ENCODE assay signal across 13 mouse cellular contexts in the genomic region with DNA sequence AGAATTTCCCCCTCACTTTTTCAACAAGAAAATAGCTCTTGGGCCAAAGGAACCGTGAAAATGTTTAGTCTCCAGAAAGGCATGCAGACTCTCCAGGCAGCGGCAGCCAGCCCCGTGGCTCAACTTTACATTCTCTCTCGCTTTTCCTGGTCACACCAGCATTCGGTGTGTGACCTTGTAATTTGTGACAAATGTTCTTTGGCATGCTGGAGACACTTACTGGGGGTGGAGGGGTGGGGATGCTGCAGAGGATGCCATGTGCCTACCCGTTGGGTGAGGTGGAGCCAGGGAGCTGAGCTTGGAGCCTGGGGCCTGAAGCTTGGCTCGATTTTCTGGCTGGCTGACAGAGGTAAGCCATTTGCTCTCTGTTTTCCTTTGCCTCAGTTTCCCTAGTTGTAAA. TPM values are rescaled to one million over a fixed set of nuclear protein-coding genes. Genes with fewer than 3 reads are reported as not detected.
DNase-seq lines count a peak whose midpoint lies in the region; ATAC-seq and TF ChIP-seq lines count a peak whose summit lies in the region.
"Had no signal": no experiment of that assay in that cellular context is flagged by ENCODE, and none has a peak within 500 bp of the region (broad histone marks: within the 10 kb centered on the region; RNA-seq: fewer than 3 reads in every experiment).

No protein-coding gene starts in this region.

- no peaks in the 10 kb centered on the region for H3K36me3 ChIP-seq in heart, embryonic 11.5 days (ENCODE audit: control insufficient read depth, insufficient read depth, low read length)
- H3K36me3 ChIP-seq in lung, embryonic 14.5 days (ENCODE audit: insufficient read depth), result no peaks in the 10 kb centered on the region
- H3K36me3 ChIP-seq in embryonic facial prominence, embryonic 10.5 days (replicated peaks), result no peaks in the 10 kb centered on the region
- no peaks in the 10 kb centered on the region for H3K36me3 ChIP-seq in stomach, embryonic 14.5 days (ENCODE audit: control insufficient read depth, insufficient read depth, low read length)

- no peaks in the 10 kb centered on the region for H3K9me3 ChIP-seq in heart, embryonic 11.5 days (replicated peaks; ENCODE audit: control insufficient read depth, low read length)
- H3K9me3 ChIP-seq in lung, embryonic 14.5 days (ENCODE audit: low read depth, low read length), result no peaks in the 10 kb centered on the region
- H3K9me3 ChIP-seq in embryonic facial prominence, embryonic 10.5 days, result no peaks in the 10 kb centered on the region
- H3K9me3 ChIP-seq in stomach, embryonic 14.5 days (ENCODE audit: control insufficient read depth, low read depth, low read length), result no peaks in the 10 kb centered on the region
- H3K9me3 ChIP-seq: forebrain, embryonic 13.5 days had no signal

- no peak for ATAC-seq in heart, embryonic 11.5 days (replicated peaks; ENCODE audit: insufficient number of reproducible peaks, low FRiP score, low TSS enrichment)
- peak; percentile 21; the same call in 1 of the 2 replicates for ATAC-seq in lung, embryonic 14.5 days (ENCODE audit: insufficient read depth)
- ATAC-seq in stomach, embryonic 14.5 days (ENCODE audit: insufficient number of reproducible peaks, insufficient read depth, low FRiP score, low read depth), result no peak
- ATAC-seq: CD4-positive, CD25-positive, alpha-beta regulatory T cell, adult 4 months; forebrain, embryonic 13.5 days had no signal

- 25% methylated on average over 7 of the region's 7 CpGs for WGBS in heart, embryonic 11.5 days (ENCODE audit: insufficient replicate concordance)
- WGBS in lung, embryonic 14.5 days, result 9% methylated on average over 7 of the region's 7 CpGs
- 41% methylated on average over 7 of the region's 7 CpGs for WGBS in embryonic facial prominence, embryonic 10.5 days
- 12% methylated on average over 7 of the region's 7 CpGs for WGBS in stomach, embryonic 14.5 days

- H3K4me1 ChIP-seq in heart, embryonic 11.5 days (ENCODE audit: control insufficient read depth, insufficient read depth, low read length), result peaks cover 12% of the 10 kb centered on the region
- H3K4me1 ChIP-seq in lung, embryonic 14.5 days (ENCODE audit: insufficient read depth), result no peaks in the 10 kb centered on the region
- peaks cover 9% of the 10 kb centered on the region for H3K4me1 ChIP-seq in embryonic facial prominence, embryonic 10.5 days
- 0 out of 2 replicates have a peak, but pooled peaks cover 3% of the 10 kb centered on the region for H3K4me1 ChIP-seq in stomach, embryonic 14.5 days (ENCODE audit: control insufficient read depth, insufficient read depth, low read length)

- H3K4me2 ChIP-seq in heart, embryonic 11.5 days, result peak overlapping the region; percentile 11; the same call in 1 of the 2 replicates
- H3K4me2 ChIP-seq in lung, embryonic 14.5 days, result no peak overlapping the region
- H3K4me2 ChIP-seq in stomach, embryonic 14.5 days (replicated peaks; ENCODE audit: low read depth, low read length), result peak overlapping the region; percentile 19; the same call in 1 of the 2 replicates
- H3K4me2 ChIP-seq: forebrain, embryonic 13.5 days had no signal

- H3K27ac ChIP-seq in heart, embryonic 11.5 days (ENCODE audit: low read depth, low read length), result peak overlapping the region; percentile 66
- peak overlapping the region; percentile 72 for H3K27ac ChIP-seq in lung, embryonic 14.5 days (ENCODE audit: low read depth)
- H3K27ac ChIP-seq in embryonic facial prominence, embryonic 10.5 days (replicated peaks), result peak overlapping the region; percentile 76
- peak overlapping the region; percentile 86 for H3K27ac ChIP-seq in stomach, embryonic 14.5 days (ENCODE audit: low read length)
- H3K27ac ChIP-seq: forebrain, embryonic 13.5 days; macrophage had no signal

- DNase-seq in heart, postnatal 14 days, result no peak
- DNase-seq in lung, embryonic 14.5 days, result peak; percentile 63
- no peak for DNase-seq in lung, adult 18-20 months
- peak; percentile 32 for DNase-seq in embryonic facial prominence, embryonic 10.5 days (ENCODE audit: low spot score)
- no peak for DNase-seq in urinary bladder, postnatal 4 days (ENCODE audit: low spot score in 2 of 2)
- DNase-seq in urinary bladder, postnatal 14 days (ENCODE audit: low spot score), result no peak
- DNase-seq: cerebellum, adult 18-20 months had no signal

- H3K27me3 ChIP-seq in heart, embryonic 11.5 days (ENCODE audit: control insufficient read depth, insufficient read depth, low read length), result no peaks in the 10 kb centered on the region
- H3K27me3 ChIP-seq in lung, embryonic 14.5 days (ENCODE audit: insufficient read depth, low read length), result no peaks in the 10 kb centered on the region
- no peaks in the 10 kb centered on the region for H3K27me3 ChIP-seq in embryonic facial prominence, embryonic 10.5 days (replicated peaks; ENCODE audit: low read depth, poor library complexity, severe bottlenecking)
- no peaks in the 10 kb centered on the region for H3K27me3 ChIP-seq in stomach, embryonic 14.5 days (ENCODE audit: control insufficient read depth, insufficient read depth, low read length)
- H3K27me3 ChIP-seq: forebrain, embryonic 13.5 days had no signal

- H3K4me3 ChIP-seq in heart, embryonic 11.5 days (ENCODE audit: low read depth, low read length), result no peak overlapping the region
- H3K4me3 ChIP-seq in lung, embryonic 14.5 days (ENCODE audit: low read depth, low read length), result no peak overlapping the region
- H3K4me3 ChIP-seq in embryonic facial prominence, embryonic 10.5 days, result no peak overlapping the region
- no peak overlapping the region for H3K4me3 ChIP-seq in stomach, embryonic 14.5 days (ENCODE audit: low read depth, low read length)
- H3K4me3 ChIP-seq: forebrain, embryonic 13.5 days; myocyte had no signal

- intact Hi-C loops in heart, postnatal 14 days (cut with DNase I), result no loop called here

- TF ChIP-seq CTCF in lung, embryonic 14.5 days (IDR thresholded peaks at IDR 0.05; ENCODE audit: low read depth), result no peak

- H3K9ac ChIP-seq in heart, embryonic 11.5 days (ENCODE audit: low read depth, low read length), result 0 out of 2 replicates have a peak overlapping the region, but pooled peaks have one; percentile 49
- no peak overlapping the region for H3K9ac ChIP-seq in lung, embryonic 14.5 days
- no peak overlapping the region for H3K9ac ChIP-seq in stomach, embryonic 14.5 days (replicated peaks; ENCODE audit: low read depth, low read length)
- H3K9ac ChIP-seq: forebrain, embryonic 13.5 days had no signal

RNA-seq across cellular contexts. Expression of a gene that starts 22.4 kb away (rescaled TPM):
- polyA plus RNA-seq in heart, embryonic 11.5 days (2014; fragmentation: Nextera tagmentation; extraction: Ambion mirVana), result 4,955 and 5,093 TPM in 2 replicates
- over 10,000 TPM; 11,169 to 11,475 TPM for total RNA-seq in heart, postnatal 14 days (2021)
- 635 and 725 TPM in 2 replicates for polyA plus RNA-seq in lung, embryonic 14.5 days (2014; fragmentation: Nextera tagmentation; extraction: Ambion mirVana)
- polyA plus RNA-seq in embryonic facial prominence, embryonic 10.5 days (2016; fragmentation: Nextera tagmentation; extraction: Ambion mirVana), result 331 and 369 TPM in 2 replicates
- 1,242 and 1,294 TPM in 2 replicates for polyA plus RNA-seq in stomach, embryonic 14.5 days (2014; fragmentation: Nextera tagmentation; extraction: Ambion mirVana)

Comparison
In these comparisons a context has a peak if more than half of its experiments do, and no peak if none do; other contexts are left out.
1. DNase-seq: peak in lung, embryonic 14.5 days (single experiment) and embryonic facial prominence, embryonic 10.5 days (single experiment); none in heart, postnatal 14 days (0 of 2), lung, adult 18-20 months (0 of 2), urinary bladder, postnatal 4 days (0 of 2) and urinary bladder, postnatal 14 days (single experiment).
2. Peak in every context shown above with its lines, with median percentiles within 50 percentile points of each other: H3K27ac ChIP-seq.